Mouse (Mus musculus) midbrain, embryonic 16.5 days (tissue): ENCODE results near the gene Slc17a1. TPM values are rescaled to one million over a fixed set of nuclear protein-coding genes. Genes with fewer than 3 reads are reported as not detected.

Experiments used
- ATAC-seq: fragments of 200-750 bp; cut with Nextera tagmentation; 2 replicates; pipeline ENCODE4 v1.8.0; 2017; ENCODE audit warnings: moderate TSS enrichment
- H3K27ac ChIP-seq: fragments of 300-500 bp; sonication (generic); 2 replicates; pipeline ENCODE4 v1.5.1; 2014; ENCODE audit warnings: mild to moderate bottlenecking, low read length, mixed read lengths
- H3K27me3 ChIP-seq: fragments of 300-500 bp; sonication (generic); 2 replicates; pipeline ENCODE4 v1.6.1; 2014; ENCODE audit warnings: low read depth, low read length, mixed read lengths; ENCODE audit not compliant: control insufficient read depth, insufficient read depth
- H3K36me3 ChIP-seq: fragments of 300-500 bp; sonication (generic); 2 replicates; pipeline ENCODE4 v1.6.1; 2014; ENCODE audit warnings: mild to moderate bottlenecking, low read length, moderate library complexity, mixed read lengths; ENCODE audit not compliant: control insufficient read depth, insufficient read depth
- H3K4me1 ChIP-seq: fragments of 300-500 bp; sonication (generic); 2 replicates; pipeline ENCODE4 v1.6.1; 2014; ENCODE audit warnings: mild to moderate bottlenecking, low read length, mixed read lengths; ENCODE audit not compliant: control insufficient read depth, insufficient read depth
- H3K4me2 ChIP-seq: fragments of 300-500 bp; sonication (generic); 2 replicates; pipeline ENCODE4 v1.6.1; 2014; ENCODE audit warnings: mild to moderate bottlenecking, low read length, mixed read lengths
- H3K4me3 ChIP-seq: fragments of 300-500 bp; sonication (generic); 2 replicates; pipeline ENCODE4 v1.5.1; 2014; ENCODE audit warnings: low read depth, mild to moderate bottlenecking, low read length, moderate library complexity, mixed read lengths
- H3K9ac ChIP-seq: fragments of 300-500 bp; sonication (generic); 2 replicates; pipeline ENCODE4 v1.6.1; 2014; ENCODE audit warnings: low read depth, low read length, mixed read lengths
- H3K9me3 ChIP-seq: fragments of 300-500 bp; sonication (generic); replicated peaks from 2 replicates; pipeline ENCODE4 v1.6.1; 2014; ENCODE audit warnings: mild to moderate bottlenecking, low read length, mixed read lengths; ENCODE audit not compliant: control insufficient read depth, poor library complexity, severe bottlenecking
- WGBS: fragments of 180-500 bp; shearing (Covaris S2); extraction: QIAGEN DNeasy Blood & Tissue Kit; methylation state at CpG from one replicate; pipeline ENCODE4 v1.1.7; 2014; 5-methylcytosine and 5-hydroxymethylcytosine counted together
- polyA plus RNA-seq: library from polyadenylated mRNA; unstranded; fragments of >200 nt; fragmentation: Nextera tagmentation; extraction: Ambion mirVana; gene quantifications from 2 replicates; pipeline ENCODE4 v1.2.1, GENCODE M21; 2015

Gene Slc17a1
- polyA plus RNA-seq, 1 experiment from 2014 or later = not detected

DNA sequence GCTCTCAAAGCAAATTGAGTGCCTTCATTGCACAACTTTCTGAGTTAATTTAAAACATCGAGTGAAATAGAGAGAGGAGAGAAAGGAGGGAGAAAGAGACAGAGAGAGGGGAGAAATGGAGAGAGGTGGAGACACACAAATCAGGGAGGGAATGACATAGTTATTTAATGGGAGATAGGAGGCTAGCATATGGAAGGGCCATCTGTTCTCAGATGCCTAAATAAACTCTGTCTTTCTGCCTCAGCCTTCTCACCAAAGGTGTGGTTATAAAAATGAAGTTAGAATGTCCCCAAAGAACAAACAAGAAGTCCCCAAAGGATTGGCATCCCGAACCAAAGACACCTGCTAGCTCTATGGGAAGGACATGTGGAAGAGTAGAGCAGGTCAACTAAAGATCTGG is 18.3 kb upstream of the Slc17a1 start:
- Histone ChIP-seq H3K4me2 (no peak overlapping the region), H3K4me3 (no peak overlapping the region), H3K4me1 (no peaks in the 10 kb centered on the region), H3K27ac (no peak overlapping the region), H3K27me3 (no peaks in the 10 kb centered on the region), H3K9ac (no peak overlapping the region), H3K36me3 (no peaks in the 10 kb centered on the region), H3K9me3 (no peaks in the 10 kb centered on the region)
- 88% methylated on average over 2 of the region's 2 CpGs for WGBS
- ATAC-seq = no peak

GRCm38 (mm10) chr13:23856401-23856800 is 11.1 kb upstream of the Slc17a1 start:
- no peaks in the 10 kb centered on the region for H3K4me1 ChIP-seq
- H3K4me3 ChIP-seq = no peak overlapping the region
- no peak overlapping the region for H3K4me2 ChIP-seq
- no peaks in the 10 kb centered on the region for H3K27me3 ChIP-seq
- no peak for ATAC-seq
- no peak overlapping the region for H3K9ac ChIP-seq
- WGBS = 53% methylated on average over 3 of the region's 3 CpGs
- no peak overlapping the region for H3K27ac ChIP-seq
- H3K9me3 ChIP-seq = no peaks in the 10 kb centered on the region
- H3K36me3 ChIP-seq = no peaks in the 10 kb centered on the region

- no peak overlapping the region for H3K4me3 ChIP-seq
- H3K9me3 ChIP-seq = no peaks in the 10 kb centered on the region
- no peak overlapping the region for H3K9ac ChIP-seq
- H3K27me3 ChIP-seq = no peaks in the 10 kb centered on the region
- H3K4me1 ChIP-seq = no peaks in the 10 kb centered on the region
- no peak for ATAC-seq
- H3K27ac ChIP-seq = no peak overlapping the region
- no peaks in the 10 kb centered on the region for H3K36me3 ChIP-seq
- H3K4me2 ChIP-seq = no peak overlapping the region
These were observed 5.7 kb upstream of the Slc17a1 start for GRCm38 (mm10) chr13:23861815-23862214.

GRCm38 (mm10) chr13:23864711-23865110 is 2.8 kb upstream of the Slc17a1 start:
- H3K27ac ChIP-seq = no peak overlapping the region
- H3K4me1 ChIP-seq = no peaks in the 10 kb centered on the region
- no peak for ATAC-seq
- no peaks in the 10 kb centered on the region for H3K9me3 ChIP-seq
- 85% methylated on average over 9 of the region's 9 CpGs for WGBS
- no peak overlapping the region for H3K4me3 ChIP-seq
- H3K27me3 ChIP-seq = no peaks in the 10 kb centered on the region
- no peak overlapping the region for H3K9ac ChIP-seq
- H3K4me2 ChIP-seq = no peak overlapping the region
- no peaks in the 10 kb centered on the region for H3K36me3 ChIP-seq

DNA sequence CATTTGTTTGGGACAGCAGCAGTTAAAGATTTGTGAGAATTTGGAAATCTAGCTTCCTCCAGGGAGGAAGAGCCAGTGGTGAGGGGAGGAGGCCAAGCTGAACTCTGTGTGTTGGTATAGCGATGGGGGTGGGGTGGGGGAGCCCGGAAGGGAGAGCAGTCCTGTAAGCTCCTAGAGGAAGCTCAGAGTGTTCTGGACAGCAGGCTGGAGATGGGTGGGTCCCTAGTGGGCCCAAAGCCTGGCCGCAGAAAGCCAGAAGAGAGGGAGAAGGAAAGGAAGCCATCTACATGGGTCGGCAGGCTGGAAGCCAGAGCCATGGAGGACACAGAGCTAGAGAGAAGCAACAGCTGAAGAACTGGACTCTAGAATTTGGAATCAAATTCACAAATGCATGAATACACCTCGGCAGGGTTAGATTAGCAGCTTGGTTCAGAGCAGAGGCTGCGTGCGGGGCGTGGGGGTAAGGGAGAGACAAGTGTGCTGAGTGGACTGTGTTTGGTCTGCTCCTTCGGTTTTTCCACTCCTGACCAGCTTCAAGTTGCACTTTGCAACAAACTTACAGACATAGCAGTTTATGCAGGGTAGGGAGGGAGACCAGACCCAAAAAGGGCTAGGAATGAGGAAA is 1.4 kb upstream of the Slc17a1 start:
- Histone ChIP-seq H3K9ac (no peak overlapping the region), H3K27me3 (no peaks in the 10 kb centered on the region), H3K4me3 (no peak overlapping the region), H3K4me1 (no peaks in the 10 kb centered on the region), H3K27ac (no peak overlapping the region), H3K36me3 (no peaks in the 10 kb centered on the region), H3K9me3 (no peaks in the 10 kb centered on the region), H3K4me2 (no peak overlapping the region)
- ATAC-seq = no peak
- 80% methylated on average over 9 of the region's 9 CpGs for WGBS

- no peak for ATAC-seq
- no peak overlapping the region for H3K4me2 ChIP-seq
- 90% methylated on average over 6 of the region's 6 CpGs for WGBS
- H3K27ac ChIP-seq = no peak overlapping the region
- no peak overlapping the region for H3K4me3 ChIP-seq
- H3K9ac ChIP-seq = no peak overlapping the region
- no peaks in the 10 kb centered on the region for H3K27me3 ChIP-seq
- no peaks in the 10 kb centered on the region for H3K4me1 ChIP-seq
- no peaks in the 10 kb centered on the region for H3K9me3 ChIP-seq
- no peaks in the 10 kb centered on the region for H3K36me3 ChIP-seq
These were observed 550 bp upstream of the Slc17a1 start for GRCm38 (mm10) chr13:23867000-23867399.

GRCm38 (mm10) chr13:23868790-23869533 is 1.4 kb downstream of the Slc17a1 start:
- no peaks in the 10 kb centered on the region for H3K36me3 ChIP-seq
- no peak overlapping the region for H3K9ac ChIP-seq
- H3K4me2 ChIP-seq = no peak overlapping the region
- WGBS = 94% methylated on average over 8 of the region's 8 CpGs
- H3K9me3 ChIP-seq = no peaks in the 10 kb centered on the region
- H3K4me3 ChIP-seq = no peak overlapping the region
- no peaks in the 10 kb centered on the region for H3K27me3 ChIP-seq
- ATAC-seq = no peak
- H3K4me1 ChIP-seq = no peaks in the 10 kb centered on the region
- H3K27ac ChIP-seq = no peak overlapping the region

- Histone ChIP-seq H3K9me3 (no peaks in the 10 kb centered on the region), H3K36me3 (no peaks in the 10 kb centered on the region), H3K4me3 (no peak overlapping the region), H3K27ac (no peak overlapping the region), H3K4me2 (no peak overlapping the region), H3K9ac (no peak overlapping the region), H3K4me1 (no peaks in the 10 kb centered on the region), H3K27me3 (no peaks in the 10 kb centered on the region)
- WGBS = 86% methylated on average over 3 of the region's 3 CpGs
- no peak for ATAC-seq
These were observed 2.4 kb downstream of the Slc17a1 start for GRCm38 (mm10) chr13:23869996-23870395.

DNA sequence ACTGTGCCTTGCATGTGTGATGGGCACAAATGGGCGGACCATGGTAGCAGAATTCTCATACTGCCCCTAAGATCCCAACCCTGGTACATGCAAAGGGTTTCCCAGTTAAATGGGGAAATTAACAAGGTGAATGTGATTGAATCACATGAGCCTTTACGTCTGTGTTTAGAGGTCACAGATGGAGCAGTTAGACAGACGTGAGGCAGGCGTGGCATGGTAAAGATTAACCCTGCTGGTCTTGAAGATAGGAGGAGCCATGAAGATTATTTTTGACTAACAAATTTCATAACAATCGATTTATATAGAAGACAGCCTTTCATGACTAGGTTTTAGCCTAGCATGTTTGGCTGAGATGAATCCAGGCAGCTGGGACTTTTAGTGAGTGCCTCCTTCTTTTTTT is 5.6 kb downstream of the Slc17a1 start:
- Histone ChIP-seq H3K4me3 (no peak overlapping the region), H3K27me3 (no peaks in the 10 kb centered on the region), H3K9me3 (no peaks in the 10 kb centered on the region), H3K36me3 (no peaks in the 10 kb centered on the region), H3K4me1 (no peaks in the 10 kb centered on the region), H3K4me2 (no peak overlapping the region), H3K9ac (no peak overlapping the region), H3K27ac (no peak overlapping the region)
- 82% methylated on average over 5 of the region's 5 CpGs for WGBS
- ATAC-seq = no peak
